Mouse (Mus musculus): Measurements from ENCODE around the gene Abi3bp.

Abi3bp gene

GRCm38 (mm10) chr16:56696448-56696847, 218.8 kb downstream of the Abi3bp start:
- no peak for DNase-seq

- DNase-seq: no peak
These were observed 223.2 kb downstream of the Abi3bp start for GRCm38 (mm10) chr16:56700898-56701297.

- no peak for DNase-seq
These were observed 228.1 kb downstream of the Abi3bp start for GRCm38 (mm10) chr16:56705731-56706130.

GRCm38 (mm10) chr16:56710071-56710470, 232.4 kb downstream of the Abi3bp start:
- no peak for DNase-seq

- DNase-seq: no peak
These were observed 237.9 kb downstream of the Abi3bp start for GRCm38 (mm10) chr16:56715608-56716007.

- DNase-seq: peak; percentile 5
These were observed 239.0 kb downstream of the Abi3bp start for GRCm38 (mm10) chr16:56716557-56717179.

GRCm38 (mm10) chr16:56717224-56718200, 239.8 kb downstream of the Abi3bp start, which contains the start of gene Tfg:
TSS of gene Tfg (minus strand) at chr16:56717450.
- DNase-seq: peak; percentile 99

- DNase-seq: no peak
These were observed 241.4 kb downstream of the Abi3bp start for GRCm38 (mm10) chr16:56719031-56719430.

- no peak for DNase-seq
These were observed 244.7 kb downstream of the Abi3bp start for GRCm38 (mm10) chr16:56722357-56722756.

- DNase-seq: no peak
These were observed 247.2 kb downstream of the Abi3bp start for GRCm38 (mm10) chr16:56724927-56725326.

GRCm38 (mm10) chr16:56729060-56729459, 251.4 kb downstream of the Abi3bp start:
- no peak for DNase-seq

Data from layer of hippocampus, adult 9-11 months (tissue).